Mouse (Mus musculus) layer of hippocampus, postnatal 14 days (tissue): Measurements from ENCODE around the gene Krt16. TPM values are rescaled to one million over a fixed set of nuclear protein-coding genes. Genes with fewer than 3 reads are reported as not detected.
"Not testable (repeated sequence)": the region's sequence is repeated elsewhere in the genome, so short reads cannot be mapped to it uniquely, and the experiment has no call there.

ENCODE experiments used
- DNase-seq, 2 experiments: peaks; one replicate each; pipeline ENCODE4 v3.0.0; 2021 to 2022; ENCODE audit warnings: low spot score in 2 of 2, mixed read lengths in 1 of 2
- total RNA-seq, 2 experiments: library from RNA; stranded (reverse); gene quantifications; 2 replicates each; pipeline ENCODE4 v1.2.3; 2021

The Krt16 gene
- total RNA-seq, 2 experiments from 2014 or later, result not detected

GRCm38 (mm10) chr11:100257967-100258366 is 9.3 kb upstream of the Krt16 start:
- DNase-seq, result no peak

GRCm38 (mm10) chr11:100255514-100255913 is 6.8 kb upstream of the Krt16 start:
- no peak for DNase-seq

GRCm38 (mm10) chr11:100254360-100255090 is 5.8 kb upstream of the Krt16 start:
- no peak for DNase-seq

GRCm38 (mm10) chr11:100246471-100246870 is 2.2 kb downstream of the Krt16 start:
- DNase-seq, result not testable (repeated sequence)

- DNase-seq, result not testable (repeated sequence)
Measured at GRCm38 (mm10) chr11:100240272-100240671, 8.4 kb downstream of the Krt16 start.

- DNase-seq, result no peak
Measured at GRCm38 (mm10) chr11:100221741-100222140, 27.0 kb downstream of the Krt16 start.

- DNase-seq, result no peak
Measured at GRCm38 (mm10) chr11:100219304-100219703, 29.4 kb downstream of the Krt16 start.

- no peak for DNase-seq
Measured at GRCm38 (mm10) chr11:100208542-100208941, 40.2 kb downstream of the Krt16 start.

- DNase-seq, result no peak
Measured at GRCm38 (mm10) chr11:100207498-100207897, 41.2 kb downstream of the Krt16 start, which contains the start of gene Krt14. TSS of gene Krt14 (minus strand) at chr11:100207548.

GRCm38 (mm10) chr11:100203448-100203847 is 45.3 kb downstream of the Krt16 start:
- no peak for DNase-seq

- no peak for DNase-seq
Measured at GRCm38 (mm10) chr11:100202906-100203305, 45.8 kb downstream of the Krt16 start.

- peak; percentile 35 to 49 for DNase-seq
Measured at GRCm38 (mm10) chr11:100200104-100200820, 48.4 kb downstream of the Krt16 start.

- no peak for DNase-seq
Measured at GRCm38 (mm10) chr11:100198666-100199065, 50.0 kb downstream of the Krt16 start.

Other genes starting within 250 kb of the Krt16 start
- gene Krt33a, start 232.7 kb downstream of the Krt16 start, total RNA-seq, result not detected
- not detected for gene Krt33b, start 219.0 kb downstream of the Krt16 start, total RNA-seq
- not detected for gene Krt34, start 207.3 kb downstream of the Krt16 start, total RNA-seq
- not detected for gene Krt31, start 198.4 kb downstream of the Krt16 start, total RNA-seq
- not detected for gene Krt32, start 160.7 kb downstream of the Krt16 start, total RNA-seq
- not detected for gene Krt35, start 152.7 kb downstream of the Krt16 start, total RNA-seq
- not detected for gene Krt36, start 143.3 kb downstream of the Krt16 start, total RNA-seq
- gene Krt13, start 127.3 kb downstream of the Krt16 start, total RNA-seq, result not detected
- gene Krt15, start 113.0 kb downstream of the Krt16 start, total RNA-seq, result 1 to 10 TPM in 1 of 2 experiments, under 1 TPM in 1; 0.55 to 1.2 TPM
- gene Krt19, start 100.2 kb downstream of the Krt16 start, total RNA-seq, result under 1 TPM; 0.48 to 0.81 TPM
- 1 to 10 TPM; 1.8 to 2.1 TPM for gene Krt9, start 55.7 kb downstream of the Krt16 start, total RNA-seq
- not detected for gene Krt14, start 41.4 kb downstream of the Krt16 start, total RNA-seq
- gene Krt17, start 12.1 kb upstream of the Krt16 start, total RNA-seq, result not detected
- gene Krt42, start 21.0 kb upstream of the Krt16 start, total RNA-seq, result not detected
- gene Eif1, start 71.0 kb upstream of the Krt16 start, total RNA-seq, result 100 to 1,000 TPM; 704 to 721 TPM
- not detected for gene Gast, start 85.5 kb upstream of the Krt16 start, total RNA-seq
- gene Hap1, start 107.2 kb upstream of the Krt16 start, total RNA-seq, result 100 to 1,000 TPM; 110 to 123 TPM
- 10 to 100 TPM; 40.8 to 43.0 TPM for gene Jup, start 148.9 kb upstream of the Krt16 start, total RNA-seq
- gene P3h4, start 165.9 kb upstream of the Krt16 start, total RNA-seq, result 1 to 10 TPM; 7.5 to 8.1 TPM
- 10 to 100 TPM; 11.9 TPM for gene Fkbp10, start 166.8 kb upstream of the Krt16 start, total RNA-seq
- 10 to 100 TPM; 50.4 to 58.2 TPM for gene Nt5c3b, start 192.9 kb upstream of the Krt16 start, total RNA-seq
- gene Klhl10, start 193.0 kb upstream of the Krt16 start, total RNA-seq, result 1 to 10 TPM; 1.1 to 1.4 TPM
- gene Klhl11, start 223.8 kb upstream of the Krt16 start, total RNA-seq, result 10 to 100 TPM; 94.3 to 98.1 TPM